Mouse (Mus musculus): Measurements from ENCODE around the gene Gm45021. TPM values are rescaled to one million over a fixed set of nuclear protein-coding genes. Genes with fewer than 3 reads are reported as not detected.

Gm45021 gene
- total and polyA plus RNA-seq, 3 experiments = not detected

GRCm38 (mm10) chr6:48626984-48627383, 37.6 kb downstream of the Gm45021 start:
- in situ Hi-C loops (cut with MboI; ENCODE audit: low pct_ligation_motif_present, low pct_unique_long_range_greater_than_20kb, low sequenced_read_pairs) (loop anchor here (5.0 to 25.0 kb wide), 2 partner anchors 70 to 335 kb away; partner anchors contain the start of gene Doxl2), dilution Hi-C loops (cut with MboI; ENCODE audit: extremely low pct_ligation_motif_present, extremely low pct_unique_long_range_greater_than_20kb, low sequenced_read_pairs) (loop anchor here (25.0 kb wide), 1 partner anchor 135 kb away; the partner anchor contains the start of gene Gimap3)
- H3K27me3 ChIP-seq (replicated peaks) = no peaks in the 10 kb centered on the region
- H3K9me3 ChIP-seq (replicated peaks; ENCODE audit: low read length) = no peaks in the 10 kb centered on the region
- peak overlapping the region; percentile 62 for H3K9ac ChIP-seq (ENCODE audit: insufficient read depth, low read depth)
- no peaks in the 10 kb centered on the region; the same call in 1 of the 2 replicates for H3K79me2 ChIP-seq (replicated peaks; ENCODE audit: control insufficient read depth, extremely low read depth, insufficient read depth, poor library complexity, severe bottlenecking)
- peak overlapping the region; percentile 55 to 65 (median 61) for H3K4me3 ChIP-seq (replicated peaks in 1 of 3; ENCODE audit: low read depth in 2 of 3, low read length in 2 of 3, poor library complexity in 1 of 3)
- TF ChIP-seq CTCF (conservative IDR thresholded peaks at IDR 0.05 in 1 of 2, IDR thresholded peaks at IDR 0.05 in 1 of 2; ENCODE audit: low read depth in 2 of 2, low read length in 2 of 2) = peak in 1 of 2 experiments; percentile 48; a peak in 2 of 4 replicates
- no peak for TF ChIP-seq ZC3H11A (IDR thresholded peaks at IDR 0.05; ENCODE audit: low read depth, low read length)
- TF ChIP-seq ZNF384 (IDR thresholded peaks at IDR 0.05; ENCODE audit: low read depth, low read length) = no peak
- TF ChIP-seq MYC (IDR thresholded peaks at IDR 0.05; ENCODE audit: low read depth, low read length) = 0 out of 2 replicates have a peak, but pooled peaks have one; percentile 32
- TF ChIP-seq TCF12 (IDR thresholded peaks at IDR 0.05; ENCODE audit: low read depth, low read length) = no peak
- TF ChIP-seq ELF1 (IDR thresholded peaks at IDR 0.05; ENCODE audit: low read depth, low read length) = no peak
- TF ChIP-seq NRF1 (IDR thresholded peaks at IDR 0.05; ENCODE audit: low read depth, low read length) = no peak; the same call in 1 of the 2 replicates
- peak; percentile 22; the same call in 1 of the 2 replicates for TF ChIP-seq MAX (IDR thresholded peaks at IDR 0.05; ENCODE audit: low read length)
- peak; percentile 55 for TF ChIP-seq BHLHE40 (IDR thresholded peaks at IDR 0.05; ENCODE audit: low read depth, low read length)
- no peak for TF ChIP-seq RAD21 (IDR thresholded peaks at IDR 0.05; ENCODE audit: low read depth, low read length)
- no peak for TF ChIP-seq JUN (IDR thresholded peaks at IDR 0.05; ENCODE audit: insufficient read depth, low read depth, low read length)
- no peak for TF ChIP-seq CHD2 (IDR thresholded peaks at IDR 0.05; ENCODE audit: low read length)
- TF ChIP-seq IRF4 (IDR thresholded peaks at IDR 0.05; ENCODE audit: low read depth, low read length) = 0 out of 2 replicates have a peak, but pooled peaks have one; percentile 19
- no peak for TF ChIP-seq SMC3 (IDR thresholded peaks at IDR 0.05; ENCODE audit: low read depth, low read length)
- TF ChIP-seq MXI1 (IDR thresholded peaks at IDR 0.05; ENCODE audit: low read depth, low read length) = peak; percentile 75
- TF ChIP-seq CHD1 (IDR thresholded peaks at IDR 0.05; ENCODE audit: low read depth, low read length) = no peak
- no peak for TF ChIP-seq ETS1 (conservative IDR thresholded peaks at IDR 0.05; ENCODE audit: low read depth, low read length)
- peak overlapping the region; percentile 61 for H3K4me2 ChIP-seq (ENCODE audit: insufficient read depth, low read depth, poor library complexity, severe bottlenecking)
- no peak overlapping the region for H3K27ac ChIP-seq (ENCODE audit: insufficient read depth, low read depth)
- H3K4me1 ChIP-seq (ENCODE audit: control insufficient read depth in 1 of 2, insufficient read depth in 2 of 2) = peaks cover 10 to 28% of the 10 kb centered on the region in 2 experiments; a peak in 2 of 4 replicates
- peak; percentile 63 for DNase-seq (ENCODE audit: extremely low read depth)
- H3K36me3 ChIP-seq (replicated peaks in 1 of 2; ENCODE audit: control insufficient read depth in 1 of 2, insufficient read depth in 1 of 2, low read length in 1 of 2) = peaks cover 7 to 46% of the 10 kb centered on the region in 2 experiments

- Histone ChIP-seq H3K36me3 (replicated peaks in 1 of 2; ENCODE audit: control insufficient read depth in 1 of 2, insufficient read depth in 1 of 2, low read length in 1 of 2) (peaks cover 7 to 51% of the 10 kb centered on the region in 2 experiments), H3K79me2 (replicated peaks; ENCODE audit: control insufficient read depth, extremely low read depth, insufficient read depth, poor library complexity, severe bottlenecking) (no peaks in the 10 kb centered on the region; the same call in 1 of the 2 replicates), H3K4me1 (ENCODE audit: control insufficient read depth in 1 of 2, insufficient read depth in 2 of 2) (peaks cover 10 to 28% of the 10 kb centered on the region in 2 experiments; a peak in 2 of 4 replicates), H3K4me3 (replicated peaks in 1 of 3; ENCODE audit: low read depth in 2 of 3, low read length in 2 of 3, poor library complexity in 1 of 3) (peak overlapping the region; percentile 55 to 65 (median 61)), H3K27me3 (replicated peaks) (no peaks in the 10 kb centered on the region), H3K9ac (ENCODE audit: insufficient read depth, low read depth) (peak overlapping the region; percentile 62), H3K27ac (ENCODE audit: insufficient read depth, low read depth) (no peak overlapping the region), H3K4me2 (ENCODE audit: insufficient read depth, low read depth, poor library complexity, severe bottlenecking) (peak overlapping the region; percentile 61; the same call in 1 of the 2 replicates), H3K9me3 (replicated peaks; ENCODE audit: low read length) (no peaks in the 10 kb centered on the region)
- TF ChIP-seq UBTF (IDR thresholded peaks at IDR 0.05; ENCODE audit: low read depth, low read length) (no peak), PAX5 (IDR thresholded peaks at IDR 0.05; ENCODE audit: low read length) (no peak), MAZ (IDR thresholded peaks at IDR 0.05; ENCODE audit: low read depth, low read length) (no peak), JUND (conservative IDR thresholded peaks at IDR 0.05; ENCODE audit: low read depth, low read length) (no peak), MXI1 (IDR thresholded peaks at IDR 0.05; ENCODE audit: low read depth, low read length) (no peak), MEF2A (IDR thresholded peaks at IDR 0.05; ENCODE audit: borderline replicate concordance, low read depth, low read length) (no peak), ELF1 (IDR thresholded peaks at IDR 0.05; ENCODE audit: low read depth, low read length) (no peak; the same call in 1 of the 2 replicates), USF1 (IDR thresholded peaks at IDR 0.05; ENCODE audit: low read depth, low read length) (no peak), ZNF384 (IDR thresholded peaks at IDR 0.05; ENCODE audit: low read depth, low read length) (no peak), RAD21 (IDR thresholded peaks at IDR 0.05; ENCODE audit: low read depth, low read length) (no peak), TCF12 (IDR thresholded peaks at IDR 0.05; ENCODE audit: low read depth, low read length) (no peak), MYC (IDR thresholded peaks at IDR 0.05; ENCODE audit: low read depth, low read length) (no peak)
- dilution Hi-C loops (cut with MboI; ENCODE audit: extremely low pct_ligation_motif_present, extremely low pct_unique_long_range_greater_than_20kb, low sequenced_read_pairs) = loop anchor here (25.0 kb wide), 1 partner anchor 135 kb away; the partner anchor contains the start of gene Gimap3
- in situ Hi-C loops (cut with MboI; ENCODE audit: low pct_ligation_motif_present, low pct_unique_long_range_greater_than_20kb, low sequenced_read_pairs) = loop anchor here (5.0 to 25.0 kb wide), 2 partner anchors 70 to 335 kb away; partner anchors contain the start of gene Doxl2
- peak; percentile 8 for DNase-seq (ENCODE audit: extremely low read depth)
Measured at GRCm38 (mm10) chr6:48627511-48627924, 38.1 kb downstream of the Gm45021 start.
